Mouse (Mus musculus) small intestine, adult 2 months (tissue): ENCODE data around the gene Npepps.

ENCODE experiments used
- CTCF ChIP-seq: fragments of 200-500 bp; IDR thresholded peaks from 2 replicates; pipeline ENCODE4 v1.5.1; 2012; ENCODE audit warnings: low read depth, mild to moderate bottlenecking, control low read depth, inconsistent platforms, low read length, moderate library complexity, mixed read lengths; ENCODE audit not compliant: insufficient replicate concordance, insufficient read length; ENCODE audit errors: extremely low read depth
- POLR2A ChIP-seq: fragments of 200-500 bp; IDR thresholded peaks from 2 replicates; pipeline ENCODE4 v1.6.1; 2012; ENCODE audit warnings: low read depth, mild to moderate bottlenecking, control low read depth, inconsistent platforms, low read length, moderate library complexity

DNA sequence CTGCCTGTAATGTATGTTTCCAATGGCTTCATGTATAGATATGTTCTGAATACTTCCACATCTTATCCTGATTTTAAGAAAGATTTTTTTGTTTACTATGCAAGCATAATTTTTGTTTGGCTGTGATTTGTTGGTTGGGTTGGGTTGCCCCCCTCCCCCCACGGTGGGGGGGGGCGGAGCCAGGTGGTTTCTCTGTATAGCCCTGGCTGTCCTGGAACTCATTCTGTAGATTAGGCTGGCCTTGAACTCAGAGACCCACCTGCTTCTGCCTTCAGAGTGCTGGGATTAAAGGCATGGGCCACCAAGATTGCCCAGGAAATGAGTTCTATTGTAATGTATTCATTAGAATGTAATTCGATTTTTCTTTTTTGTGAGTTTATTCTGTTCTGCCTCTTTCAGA is 91.2 kb downstream of the Npepps start:
- no peak for TF ChIP-seq CTCF
- no peak for TF ChIP-seq POLR2A
